Mouse (Mus musculus) ES-E14 (cell line): ENCODE data around the gene Nufip2.

Source experiments
- CHD2 ChIP-seq: IDR thresholded peaks from 2 replicates; pipeline ENCODE4 v1.6.1; 2014; ENCODE audit warnings: mild to moderate bottlenecking, low read depth, low read length, inconsistent platforms
- HCFC1 ChIP-seq: IDR thresholded peaks from 2 replicates; pipeline ENCODE4 v1.6.1; 2012; ENCODE audit warnings: low read length, inconsistent platforms, borderline replicate concordance; ENCODE audit not compliant: insufficient read depth
- MAFK ChIP-seq: IDR thresholded peaks from 2 replicates; pipeline ENCODE4 v1.6.1; 2014; ENCODE audit warnings: mild to moderate bottlenecking, low read depth, low read length, inconsistent platforms; ENCODE audit not compliant: insufficient read depth
- ZC3H11A ChIP-seq: IDR thresholded peaks from 2 replicates; pipeline ENCODE4 v1.6.1; 2012; ENCODE audit warnings: low read depth, mild to moderate bottlenecking, inconsistent platforms, low read length, borderline replicate concordance
- ZNF384 ChIP-seq: IDR thresholded peaks from 2 replicates; pipeline ENCODE4 v1.6.1; 2012; ENCODE audit warnings: low read depth, low read length, inconsistent platforms

DNA sequence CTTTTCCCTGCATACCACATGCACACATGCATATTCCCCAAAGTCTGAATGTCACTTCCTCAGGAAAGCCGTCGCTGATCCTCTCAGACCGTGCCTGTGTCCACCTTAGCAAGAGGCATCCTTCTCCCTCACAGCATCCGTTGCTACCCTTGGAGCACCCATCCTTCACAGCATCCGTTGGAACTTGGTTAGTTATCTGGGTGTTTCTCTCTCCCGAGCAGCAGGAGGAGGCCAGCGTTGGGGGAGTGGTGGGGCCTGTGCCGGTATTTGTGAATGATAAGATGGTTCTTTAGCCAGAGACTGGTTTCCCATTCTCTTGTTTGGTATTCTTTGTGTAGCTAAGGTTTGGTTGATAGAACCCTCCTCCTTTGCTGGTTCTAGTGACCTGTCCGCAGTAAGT is 98.9 kb downstream of the Nufip2 start:
- TF ChIP-seq HCFC1: no peak
- no peak for TF ChIP-seq MAFK
- TF ChIP-seq CHD2: no peak
- no peak for TF ChIP-seq ZC3H11A
- TF ChIP-seq ZNF384: no peak
